In the genomic region with DNA sequence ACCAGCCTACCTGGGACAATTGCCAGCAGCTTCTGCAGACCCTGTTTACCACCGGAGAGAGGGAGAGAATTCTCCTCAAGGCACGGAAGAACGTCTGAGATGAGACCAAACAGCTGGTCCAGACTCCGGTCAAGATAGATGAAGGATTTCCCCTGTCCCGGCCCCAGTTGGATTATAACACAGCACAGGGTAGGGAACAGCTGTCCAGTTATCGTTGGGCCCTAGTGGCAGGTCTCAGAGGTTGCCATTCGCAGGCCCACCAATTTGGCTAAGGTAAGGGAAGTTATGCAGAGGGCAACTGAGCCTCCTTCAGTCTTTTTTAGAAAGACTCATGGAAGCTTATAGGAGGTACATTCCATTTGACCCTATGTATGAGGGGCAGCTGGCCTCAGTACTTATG, we compare ENCODE assay signal across 16 mouse cellular contexts.
"Had no signal": no experiment of that assay in that cellular context is flagged by ENCODE, and none has a peak within 500 bp of the region (broad histone marks: within the 10 kb centered on the region; RNA-seq: fewer than 3 reads in every experiment).

No protein-coding gene starts in this region.

- H3K27me3 ChIP-seq: lung, embryonic 15.5 days; midbrain, embryonic 12.5 days; neural tube, embryonic 13.5 days; neural tube, embryonic 15.5 days had no signal

- H3K9me3 ChIP-seq: lung, embryonic 15.5 days; neural tube, embryonic 15.5 days had no signal

- DNase-seq: lung, adult 18-20 months; lung, postnatal 4 days; midbrain, embryonic 14.5 days; right cerebral cortex, postnatal 14 days; thymus, adult 18-20 months; thymus, postnatal 14 days; thymus, postnatal 36 days had no signal

- ATAC-seq: lung, postnatal 0 days; midbrain, embryonic 16.5 days had no signal

- H3K4me2 ChIP-seq: lung, embryonic 15.5 days; midbrain, embryonic 12.5 days; neural tube, embryonic 13.5 days; neural tube, embryonic 15.5 days had no signal

- H3K9ac ChIP-seq: liver, embryonic 14.5 days; lung, embryonic 15.5 days; midbrain, embryonic 12.5 days; neural tube, embryonic 13.5 days; neural tube, embryonic 15.5 days had no signal

- H3K4me3 ChIP-seq: lung, embryonic 15.5 days; midbrain, embryonic 10.5 days; midbrain, embryonic 12.5 days; myocyte; neural tube, embryonic 13.5 days; neural tube, embryonic 15.5 days had no signal

- H3K4me1 ChIP-seq: lung, embryonic 15.5 days; midbrain, embryonic 10.5 days; midbrain, embryonic 12.5 days; neural tube, embryonic 13.5 days; neural tube, embryonic 15.5 days had no signal

- H3K36me3 ChIP-seq: lung, embryonic 15.5 days; midbrain, embryonic 10.5 days; midbrain, embryonic 12.5 days; neural tube, embryonic 13.5 days; neural tube, embryonic 15.5 days had no signal

- H3K27ac ChIP-seq: liver, embryonic 14.5 days; lung, embryonic 15.5 days; midbrain, embryonic 10.5 days; midbrain, embryonic 12.5 days; neural tube, embryonic 13.5 days; neural tube, embryonic 15.5 days had no signal
